Mouse (Mus musculus) ZHBTc4 (cell line): ENCODE results near the gene Tprkb.
A peak's percentile ranks its signal among the peaks of the same experiment; 100 is the strongest.

Source experiments
- DNase-seq: peaks from one replicate; pipeline ENCODE4 v3.0.0-alpha.2; 2011; ENCODE audit warnings: low read depth, low spot score

Tprkb gene

DNA sequence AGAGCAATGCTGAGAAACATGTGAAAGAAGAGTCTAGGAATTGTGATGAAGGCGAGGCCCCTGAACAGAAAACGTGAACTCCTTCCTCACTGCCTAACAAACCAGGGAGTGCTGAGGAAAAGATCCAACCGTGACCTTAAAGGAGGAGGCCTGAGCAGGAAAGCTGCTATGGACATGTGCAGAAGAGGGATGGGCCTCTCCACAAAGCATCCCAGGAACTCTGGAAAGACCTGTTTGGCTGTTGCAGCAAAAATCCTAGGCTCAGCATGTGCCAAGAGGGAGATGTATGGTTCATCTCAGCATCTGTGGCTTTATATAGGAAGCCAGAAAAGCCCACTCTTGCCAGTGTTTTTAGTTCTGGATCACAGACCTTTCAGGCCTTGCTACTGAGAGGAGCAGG, 61.0 kb downstream of the Tprkb start:
- no peak for DNase-seq

DNA sequence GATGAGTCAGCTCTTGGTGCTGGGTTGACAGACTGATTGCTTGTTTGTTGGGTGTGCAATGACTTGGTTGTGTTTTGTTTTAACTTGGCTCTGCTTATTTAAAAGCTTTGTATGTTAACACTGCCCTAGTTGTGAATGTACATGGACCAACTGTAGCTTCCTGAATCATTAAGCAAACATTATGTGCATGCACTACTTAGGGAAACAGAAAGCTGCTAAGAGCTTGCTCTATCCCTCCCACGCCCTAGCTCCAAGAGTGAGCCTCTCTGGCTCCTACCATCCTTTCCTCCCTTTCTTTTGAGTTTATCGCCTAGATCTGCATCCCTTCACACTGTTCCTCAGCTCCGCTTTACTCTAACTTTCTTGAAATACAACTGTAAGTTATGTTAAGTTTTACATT, 61.7 kb downstream of the Tprkb start:
- no peak for DNase-seq

DNA sequence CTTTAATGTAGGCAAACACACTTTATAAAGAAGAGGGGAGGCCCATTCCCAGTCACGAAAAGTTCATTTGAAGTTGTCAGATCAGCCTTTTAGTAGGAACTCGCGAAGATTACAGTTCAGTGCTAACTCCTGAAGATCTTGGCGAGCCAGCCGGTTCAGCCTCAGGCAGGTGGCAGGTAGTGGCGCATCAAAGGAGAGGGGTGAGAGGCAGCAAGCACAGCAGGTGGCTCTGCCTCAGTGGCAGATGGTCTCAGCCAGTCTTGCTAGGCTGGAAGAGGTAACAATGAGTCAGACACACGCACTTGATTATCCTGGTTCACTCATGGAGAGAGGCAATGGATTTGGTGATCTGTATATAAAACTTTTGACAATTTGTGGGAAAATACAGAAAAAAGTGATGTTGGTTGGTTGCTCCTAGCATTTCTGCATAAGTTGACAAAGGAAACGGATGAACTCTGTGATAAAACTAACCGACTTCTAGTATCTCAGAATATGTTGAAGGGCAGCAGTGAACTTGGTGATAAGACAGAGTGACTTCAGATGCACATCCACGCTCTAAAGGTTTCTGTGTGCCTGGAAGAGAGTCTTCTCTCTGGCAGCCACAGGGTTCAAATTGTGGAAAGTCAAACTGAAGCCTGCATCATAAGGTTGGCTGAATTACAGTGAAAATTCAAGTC, 63.4 kb downstream of the Tprkb start:
- DNase-seq, result peak; percentile 16

DNA sequence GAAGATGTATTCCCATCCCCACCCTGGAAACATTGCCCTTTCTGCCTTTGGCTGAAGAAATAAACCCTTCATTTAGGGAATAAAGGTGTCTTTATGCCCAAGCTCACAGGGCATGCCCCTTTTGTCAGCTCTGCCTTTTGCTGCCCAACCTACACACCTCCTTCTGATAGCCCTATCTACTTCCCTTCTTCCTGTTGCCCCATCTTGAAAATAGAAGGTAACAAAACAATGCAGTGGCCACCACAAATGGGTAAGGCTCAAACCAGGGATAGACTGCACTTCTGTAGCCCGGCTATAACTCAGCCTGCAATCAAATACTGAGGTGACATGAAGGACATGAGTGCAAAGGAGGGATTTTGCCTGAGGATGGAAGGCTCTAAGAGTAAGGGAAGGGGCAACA, 64.1 kb downstream of the Tprkb start:
- DNase-seq, result no peak

DNA sequence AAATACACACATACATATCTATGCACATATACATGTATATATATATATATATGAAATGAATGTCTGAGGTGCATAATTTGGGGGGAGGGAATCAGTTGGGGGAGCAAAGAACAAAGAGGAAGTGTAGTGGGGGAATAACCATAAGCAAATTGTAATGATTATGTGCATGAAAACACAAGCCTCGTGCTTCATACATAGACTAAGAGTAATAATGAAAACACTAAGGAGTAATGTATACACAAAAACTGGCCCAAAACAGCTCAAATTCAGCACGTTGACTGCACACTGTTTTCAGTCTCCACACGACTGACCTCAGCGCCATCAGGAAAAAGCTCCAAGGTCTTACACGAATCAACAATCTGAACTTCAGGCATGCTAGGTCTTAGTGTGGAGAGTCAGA, 64.6 kb downstream of the Tprkb start:
- DNase-seq, result no peak

DNA sequence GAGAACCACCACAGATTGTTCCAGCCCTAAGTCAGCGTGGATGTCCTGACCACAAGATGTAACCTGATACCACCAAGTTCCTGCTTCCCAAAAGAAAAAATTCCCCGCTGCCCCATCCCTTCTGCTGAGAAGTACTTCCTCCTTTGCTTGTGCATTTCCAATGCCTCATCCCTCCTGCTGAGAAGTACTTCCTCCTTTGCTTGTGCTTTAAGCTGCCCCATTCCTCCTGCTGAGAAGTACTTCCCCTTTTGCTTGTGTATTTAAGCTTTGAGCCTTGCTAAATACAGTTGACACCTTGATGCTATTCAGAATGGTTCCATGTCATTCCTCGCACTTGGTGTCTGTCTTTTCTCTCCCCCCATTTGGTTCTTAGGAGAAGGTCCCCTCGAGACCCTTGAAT, 67.1 kb downstream of the Tprkb start:
- peak; percentile 36 for DNase-seq
